Mouse (Mus musculus): ENCODE results near the gene Rsbn1l. TPM values are rescaled to one million over a fixed set of nuclear protein-coding genes. Genes with fewer than 3 reads are reported as not detected.

Rsbn1l gene
- polyA plus RNA-seq, 1 experiment from 2014 or later: 7.1 TPM

DNA sequence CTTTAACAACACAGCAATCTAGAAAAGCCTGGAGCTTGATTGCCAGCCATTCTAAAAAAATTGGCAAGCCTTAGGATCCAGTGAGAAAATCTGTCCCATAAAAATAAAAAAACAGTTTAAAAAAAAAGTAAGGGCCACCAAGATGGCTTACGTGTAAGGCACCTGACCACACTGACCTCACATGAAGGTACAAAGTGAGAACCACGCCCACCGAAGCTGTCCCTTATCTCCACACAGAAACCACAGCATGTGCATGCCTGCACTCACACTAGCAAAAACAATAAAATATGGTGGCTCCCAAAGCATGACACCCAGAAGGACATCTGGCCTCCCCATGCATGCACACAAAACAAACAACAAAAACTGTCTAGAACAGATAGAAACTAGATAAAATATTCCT lies 24.9 kb downstream of the Rsbn1l start:
- WGBS: 76% methylated on average over 3 of the region's 3 CpGs
- Histone ChIP-seq H3K36me3 (ENCODE audit: control insufficient read depth, insufficient read depth, low read length) (no peaks in the 10 kb centered on the region), H3K27me3 (replicated peaks; ENCODE audit: control insufficient read depth, insufficient read depth, low read length) (no peaks in the 10 kb centered on the region), H3K4me2 (ENCODE audit: low read length) (no peak overlapping the region), H3K4me3 (ENCODE audit: low read depth, low read length) (no peak overlapping the region), H3K9me3 (ENCODE audit: control insufficient read depth, low read length) (no peaks in the 10 kb centered on the region), H3K4me1 (replicated peaks; ENCODE audit: control insufficient read depth, insufficient read depth, low read length) (peaks cover 7% of the 10 kb centered on the region; the same call in 1 of the 2 replicates), H3K27ac (ENCODE audit: low read depth) (no peak overlapping the region), H3K9ac (ENCODE audit: low read length) (no peak overlapping the region)
- no peak for ATAC-seq (replicated peaks; ENCODE audit: low FRiP score, low TSS enrichment, low read depth)
- no peak for DNase-seq (ENCODE audit: low spot score)

DNA sequence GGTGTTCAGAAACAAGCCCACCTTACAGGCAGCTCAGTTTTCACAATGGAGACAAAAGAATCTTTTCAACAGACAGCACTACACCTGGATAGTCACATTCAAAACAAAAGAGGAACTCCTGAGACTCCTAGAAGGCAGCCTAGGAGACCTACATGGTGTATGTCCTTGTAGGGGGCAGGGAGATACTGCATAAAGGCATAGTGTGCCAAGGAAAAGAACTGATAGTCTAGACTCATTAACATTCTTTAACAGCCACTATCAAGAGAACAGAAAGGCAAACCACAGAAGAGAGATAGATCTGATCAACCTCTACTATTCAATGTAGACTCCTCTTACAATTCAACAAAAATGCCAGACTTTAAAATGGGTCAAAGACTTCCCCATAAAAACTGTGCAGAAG lies 25.8 kb downstream of the Rsbn1l start:
- no peaks in the 10 kb centered on the region for H3K9me3 ChIP-seq (ENCODE audit: control insufficient read depth, low read length)
- DNase-seq (ENCODE audit: low spot score) (no peak), ATAC-seq (replicated peaks; ENCODE audit: low FRiP score, low TSS enrichment, low read depth) (no peak)
- no peak overlapping the region for H3K27ac ChIP-seq (ENCODE audit: low read depth)
- H3K4me3 ChIP-seq (ENCODE audit: low read depth, low read length): no peak overlapping the region
- H3K9ac ChIP-seq (ENCODE audit: low read length): no peak overlapping the region
- H3K4me2 ChIP-seq (ENCODE audit: low read length): no peak overlapping the region
- no peaks in the 10 kb centered on the region for H3K36me3 ChIP-seq (ENCODE audit: control insufficient read depth, insufficient read depth, low read length)
- H3K4me1 ChIP-seq (replicated peaks; ENCODE audit: control insufficient read depth, insufficient read depth, low read length): peaks cover 7% of the 10 kb centered on the region; the same call in 1 of the 2 replicates
- H3K27me3 ChIP-seq (replicated peaks; ENCODE audit: control insufficient read depth, insufficient read depth, low read length): no peaks in the 10 kb centered on the region

DNA sequence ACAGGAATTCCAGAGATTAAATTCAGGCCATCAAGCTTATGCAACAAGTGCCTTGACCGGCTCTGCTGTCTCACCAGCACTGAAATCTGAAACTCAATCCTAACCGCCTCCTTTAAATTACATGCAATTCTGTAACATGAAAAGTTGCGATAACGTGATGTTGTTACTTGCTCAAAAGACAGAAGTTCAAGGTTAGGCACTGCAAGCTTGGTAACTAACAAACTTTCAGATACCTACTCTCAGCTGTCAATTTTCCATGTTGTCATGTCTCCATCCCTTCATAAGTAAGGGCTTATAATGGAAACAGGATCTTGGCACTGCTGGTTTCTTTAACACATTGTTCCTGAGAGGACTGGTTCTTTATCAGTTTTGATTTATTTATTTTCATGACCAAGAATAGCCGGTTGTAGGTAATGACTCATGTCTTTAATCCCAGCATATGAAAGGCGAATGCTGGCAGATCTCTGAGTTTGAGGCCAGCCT lies 26.5 kb downstream of the Rsbn1l start:
- no peak overlapping the region for H3K27ac ChIP-seq (ENCODE audit: low read depth)
- no peak overlapping the region for H3K4me2 ChIP-seq (ENCODE audit: low read length)
- 66% methylated on average over 6 of the region's 6 CpGs for WGBS
- no peaks in the 10 kb centered on the region for H3K27me3 ChIP-seq (replicated peaks; ENCODE audit: control insufficient read depth, insufficient read depth, low read length)
- H3K9me3 ChIP-seq (ENCODE audit: control insufficient read depth, low read length): no peaks in the 10 kb centered on the region
- no peak overlapping the region for H3K9ac ChIP-seq (ENCODE audit: low read length)
- DNase-seq (ENCODE audit: low spot score): no peak
- H3K36me3 ChIP-seq (ENCODE audit: control insufficient read depth, insufficient read depth, low read length): no peaks in the 10 kb centered on the region
- no peak overlapping the region for H3K4me3 ChIP-seq (ENCODE audit: low read depth, low read length)
- H3K4me1 ChIP-seq (replicated peaks; ENCODE audit: control insufficient read depth, insufficient read depth, low read length): peaks cover 7% of the 10 kb centered on the region; the same call in 1 of the 2 replicates
- ATAC-seq (replicated peaks; ENCODE audit: low FRiP score, low TSS enrichment, low read depth): no peak

DNA sequence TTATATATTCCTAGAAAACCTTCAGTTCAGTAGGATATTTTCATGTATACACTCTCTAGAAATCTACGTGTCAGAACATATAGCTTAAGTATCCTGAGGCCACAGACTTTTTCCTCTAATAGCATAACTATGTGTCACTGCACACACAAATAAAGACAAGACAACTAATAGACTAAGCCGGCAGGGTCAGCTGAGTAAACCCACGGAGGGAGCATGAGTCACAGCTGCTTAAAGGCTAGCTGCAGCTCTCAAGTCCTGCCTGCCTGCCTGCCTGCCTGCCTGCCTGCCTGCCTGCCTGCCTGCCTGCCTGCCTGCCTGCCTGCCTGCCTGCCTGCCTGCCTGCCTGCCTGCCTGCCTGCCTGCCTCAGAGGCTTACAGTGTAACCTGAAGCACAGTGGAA lies 30.7 kb downstream of the Rsbn1l start:
- 68% methylated on average over 3 of the region's 3 CpGs for WGBS
- Histone ChIP-seq H3K4me2 (ENCODE audit: low read length) (no peak overlapping the region), H3K9ac (ENCODE audit: low read length) (no peak overlapping the region), H3K9me3 (ENCODE audit: control insufficient read depth, low read length) (no peaks in the 10 kb centered on the region), H3K27ac (ENCODE audit: low read depth) (no peak overlapping the region), H3K36me3 (ENCODE audit: control insufficient read depth, insufficient read depth, low read length) (no peaks in the 10 kb centered on the region), H3K4me3 (ENCODE audit: low read depth, low read length) (no peak overlapping the region), H3K4me1 (replicated peaks; ENCODE audit: control insufficient read depth, insufficient read depth, low read length) (peaks cover 7% of the 10 kb centered on the region; the same call in 1 of the 2 replicates), H3K27me3 (replicated peaks; ENCODE audit: control insufficient read depth, insufficient read depth, low read length) (no peaks in the 10 kb centered on the region)
- no peak for DNase-seq (ENCODE audit: low spot score)
- no peak for ATAC-seq (replicated peaks; ENCODE audit: low FRiP score, low TSS enrichment, low read depth)

DNA sequence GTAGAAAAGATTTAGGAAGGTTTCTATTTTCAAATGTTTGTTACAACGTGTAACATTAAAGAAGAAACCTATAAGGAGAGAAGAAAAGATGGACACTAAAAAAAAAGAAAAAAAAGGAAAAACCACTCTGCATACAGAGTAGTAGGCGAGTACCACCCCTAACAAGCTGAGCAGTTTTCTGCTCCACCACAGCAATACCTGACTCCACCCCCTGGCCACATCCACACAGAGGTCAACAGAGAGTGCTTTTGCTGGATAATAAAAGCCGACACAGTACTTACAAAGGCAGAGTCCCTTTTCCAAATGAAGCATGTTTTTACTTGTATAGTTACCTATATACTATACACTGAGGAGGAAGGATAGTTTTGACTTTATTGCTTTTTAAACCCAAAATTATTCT lies 31.6 kb downstream of the Rsbn1l start:
- no peak overlapping the region for H3K27ac ChIP-seq (ENCODE audit: low read depth)
- WGBS: 78% methylated on average over 3 of the region's 3 CpGs
- no peak overlapping the region for H3K9ac ChIP-seq (ENCODE audit: low read length)
- no peak overlapping the region for H3K4me3 ChIP-seq (ENCODE audit: low read depth, low read length)
- H3K36me3 ChIP-seq (ENCODE audit: control insufficient read depth, insufficient read depth, low read length): peaks cover 3% of the 10 kb centered on the region; the same call in 1 of the 2 replicates
- H3K27me3 ChIP-seq (replicated peaks; ENCODE audit: control insufficient read depth, insufficient read depth, low read length): no peaks in the 10 kb centered on the region
- ATAC-seq (replicated peaks; ENCODE audit: low FRiP score, low TSS enrichment, low read depth): no peak
- H3K9me3 ChIP-seq (ENCODE audit: control insufficient read depth, low read length): no peaks in the 10 kb centered on the region
- no peaks in the 10 kb centered on the region for H3K4me1 ChIP-seq (replicated peaks; ENCODE audit: control insufficient read depth, insufficient read depth, low read length)
- no peak overlapping the region for H3K4me2 ChIP-seq (ENCODE audit: low read length)
- DNase-seq (ENCODE audit: low spot score): no peak

DNA sequence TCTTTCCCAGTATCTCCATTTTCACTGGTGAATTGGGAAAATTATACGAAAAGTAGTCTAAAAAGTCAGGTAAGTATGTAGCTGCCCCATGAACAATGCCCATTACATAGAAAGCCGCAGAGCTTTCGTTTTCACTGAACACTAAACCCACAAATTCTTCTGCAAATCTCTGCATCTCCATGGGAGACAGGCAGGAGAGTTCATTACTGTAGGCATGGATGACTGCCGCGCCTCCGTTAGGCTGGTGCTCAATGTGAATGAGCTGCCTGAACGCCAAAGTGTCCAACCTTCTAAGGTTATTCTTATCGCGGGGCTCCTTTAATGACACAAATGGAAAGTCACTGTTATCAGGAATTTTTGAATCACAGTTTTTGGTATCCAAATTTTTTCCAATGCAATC lies 36.6 kb downstream of the Rsbn1l start:
- no peak overlapping the region for H3K4me3 ChIP-seq (ENCODE audit: low read depth, low read length)
- H3K9me3 ChIP-seq (ENCODE audit: control insufficient read depth, low read length): no peaks in the 10 kb centered on the region
- H3K4me1 ChIP-seq (replicated peaks; ENCODE audit: control insufficient read depth, insufficient read depth, low read length): no peaks in the 10 kb centered on the region
- H3K4me2 ChIP-seq (ENCODE audit: low read length): no peak overlapping the region
- peaks cover 5% of the 10 kb centered on the region; the same call in 1 of the 2 replicates for H3K36me3 ChIP-seq (ENCODE audit: control insufficient read depth, insufficient read depth, low read length)
- H3K27ac ChIP-seq (ENCODE audit: low read depth): no peak overlapping the region
- no peak overlapping the region for H3K9ac ChIP-seq (ENCODE audit: low read length)
- H3K27me3 ChIP-seq (replicated peaks; ENCODE audit: control insufficient read depth, insufficient read depth, low read length): no peaks in the 10 kb centered on the region
- 97% methylated on average over 9 of the region's 9 CpGs for WGBS
- DNase-seq (ENCODE audit: low spot score) (no peak), ATAC-seq (replicated peaks; ENCODE audit: low FRiP score, low TSS enrichment, low read depth) (no peak)

DNA sequence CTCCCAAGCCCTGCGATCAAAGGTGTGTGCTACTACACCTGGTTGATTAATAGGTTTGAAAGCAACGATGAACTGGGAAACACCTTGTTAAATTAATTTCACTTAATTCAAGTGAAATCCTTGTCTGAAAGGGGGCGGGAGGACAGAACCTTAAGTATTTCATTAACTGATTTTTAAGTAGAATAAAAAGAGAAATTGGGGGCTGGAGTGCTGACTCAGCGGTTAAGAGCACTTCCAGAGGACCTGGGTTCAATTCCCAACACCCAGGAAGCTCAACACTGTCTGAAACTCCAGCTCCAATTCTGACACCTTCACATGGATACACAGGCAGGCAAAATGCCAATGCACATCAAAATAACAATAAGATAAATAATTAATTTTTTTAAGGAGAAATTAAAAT lies 37.2 kb downstream of the Rsbn1l start:
- no peaks in the 10 kb centered on the region for H3K4me1 ChIP-seq (replicated peaks; ENCODE audit: control insufficient read depth, insufficient read depth, low read length)
- no peaks in the 10 kb centered on the region for H3K9me3 ChIP-seq (ENCODE audit: control insufficient read depth, low read length)
- no peaks in the 10 kb centered on the region for H3K27me3 ChIP-seq (replicated peaks; ENCODE audit: control insufficient read depth, insufficient read depth, low read length)
- no peak overlapping the region for H3K27ac ChIP-seq (ENCODE audit: low read depth)
- H3K4me3 ChIP-seq (ENCODE audit: low read depth, low read length): no peak overlapping the region
- ATAC-seq (replicated peaks; ENCODE audit: low FRiP score, low TSS enrichment, low read depth) (no peak), DNase-seq (ENCODE audit: low spot score) (no peak)
- peaks cover 5% of the 10 kb centered on the region; the same call in 1 of the 2 replicates for H3K36me3 ChIP-seq (ENCODE audit: control insufficient read depth, insufficient read depth, low read length)
- no peak overlapping the region for H3K9ac ChIP-seq (ENCODE audit: low read length)
- H3K4me2 ChIP-seq (ENCODE audit: low read length): no peak overlapping the region
- WGBS: 98% methylated on average over 4 of the region's 4 CpGs

DNA sequence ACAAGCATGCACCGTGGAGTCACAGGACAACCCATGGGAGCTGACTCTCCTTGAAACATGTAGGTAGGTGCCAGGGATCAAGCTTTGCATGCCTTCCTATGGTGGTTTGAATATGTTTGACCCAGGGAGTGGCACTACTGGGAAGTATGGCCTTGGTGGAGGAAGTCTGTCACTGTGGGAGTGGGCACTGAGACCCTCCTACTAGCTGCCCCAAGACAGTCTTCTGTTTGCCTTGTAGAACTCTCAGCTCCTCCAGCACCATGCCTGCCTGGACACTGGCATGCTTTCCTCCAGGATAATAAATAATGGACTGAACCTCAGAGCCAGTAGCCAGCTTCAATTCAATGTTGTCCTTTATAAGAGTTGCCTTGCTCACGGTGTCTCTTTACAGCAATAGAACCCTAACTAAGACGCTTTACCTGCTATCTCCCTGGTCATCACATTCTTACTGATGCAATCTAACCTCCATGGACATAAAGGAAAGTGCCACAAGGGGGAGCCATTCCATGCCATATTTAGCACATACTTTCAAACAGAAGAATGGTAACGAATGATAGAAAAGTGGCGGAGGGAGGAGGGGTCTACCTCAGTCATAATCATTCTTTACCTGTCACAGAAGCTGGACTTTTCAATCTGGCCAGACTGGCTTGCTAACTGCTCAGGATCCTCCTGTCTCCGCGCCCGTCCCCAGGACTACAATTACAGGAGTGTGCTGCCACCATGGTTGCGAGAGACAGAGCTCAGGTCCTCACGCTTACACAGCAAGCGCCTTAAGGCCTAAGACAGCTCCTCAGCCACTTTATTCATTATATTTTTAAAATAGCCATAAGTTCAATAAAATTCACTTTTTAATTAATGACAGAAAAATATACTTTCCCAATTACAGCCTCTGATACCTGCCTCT lies 42.6 kb downstream of the Rsbn1l start:
- Histone ChIP-seq H3K4me1 (replicated peaks; ENCODE audit: control insufficient read depth, insufficient read depth, low read length) (no peaks in the 10 kb centered on the region), H3K36me3 (ENCODE audit: control insufficient read depth, insufficient read depth, low read length) (no peaks in the 10 kb centered on the region), H3K4me2 (ENCODE audit: low read length) (no peak overlapping the region), H3K9me3 (ENCODE audit: control insufficient read depth, low read length) (no peaks in the 10 kb centered on the region), H3K27me3 (replicated peaks; ENCODE audit: control insufficient read depth, insufficient read depth, low read length) (no peaks in the 10 kb centered on the region), H3K27ac (ENCODE audit: low read depth) (no peak overlapping the region), H3K9ac (ENCODE audit: low read length) (no peak overlapping the region), H3K4me3 (ENCODE audit: low read depth, low read length) (no peak overlapping the region)
- DNase-seq (ENCODE audit: low spot score) (peak; percentile 73), ATAC-seq (replicated peaks; ENCODE audit: low FRiP score, low TSS enrichment, low read depth) (no peak)
- 78% methylated on average over 11 of the region's 11 CpGs for WGBS

DNA sequence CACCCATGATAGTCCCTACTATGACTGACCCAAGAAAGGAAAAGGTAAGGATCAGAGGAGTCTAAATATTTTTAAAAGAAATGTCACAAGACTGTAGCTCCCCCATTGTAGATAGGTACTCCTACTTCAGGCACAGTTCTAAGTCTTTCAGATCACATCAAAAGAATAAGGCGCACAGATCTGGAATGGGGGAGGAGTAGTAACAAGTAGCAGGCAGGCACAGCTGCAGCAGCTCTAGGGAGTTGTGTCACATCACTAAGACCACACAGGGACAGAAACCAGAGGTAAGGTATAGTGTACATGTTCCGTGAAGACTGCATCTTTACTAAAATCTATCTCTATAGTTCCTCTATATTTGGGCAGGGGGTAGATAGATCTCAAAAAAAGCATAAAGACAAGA lies 44.5 kb downstream of the Rsbn1l start:
- no peaks in the 10 kb centered on the region for H3K9me3 ChIP-seq (ENCODE audit: control insufficient read depth, low read length)
- ATAC-seq (replicated peaks; ENCODE audit: low FRiP score, low TSS enrichment, low read depth): no peak
- WGBS: 77% methylated on average over 2 of the region's 2 CpGs
- H3K4me2 ChIP-seq (ENCODE audit: low read length): no peak overlapping the region
- H3K4me3 ChIP-seq (ENCODE audit: low read depth, low read length): no peak overlapping the region
- H3K27ac ChIP-seq (ENCODE audit: low read depth): no peak overlapping the region
- no peak overlapping the region for H3K9ac ChIP-seq (ENCODE audit: low read length)
- no peak for DNase-seq (ENCODE audit: low spot score)
- no peaks in the 10 kb centered on the region for H3K4me1 ChIP-seq (replicated peaks; ENCODE audit: control insufficient read depth, insufficient read depth, low read length)
- H3K36me3 ChIP-seq (ENCODE audit: control insufficient read depth, insufficient read depth, low read length): peaks cover 10% of the 10 kb centered on the region; the same call in 1 of the 2 replicates
- no peaks in the 10 kb centered on the region for H3K27me3 ChIP-seq (replicated peaks; ENCODE audit: control insufficient read depth, insufficient read depth, low read length)

All from intestine, embryonic 14.5 days (tissue).